Mouse (Mus musculus): Measurements from ENCODE around the gene Tdp2. TPM values are rescaled to one million over a fixed set of nuclear protein-coding genes. Genes with fewer than 3 reads are reported as not detected.

The Tdp2 gene
- polyA plus RNA-seq (2017; shearing (Covaris generic)) = 36.5 TPM

DNA sequence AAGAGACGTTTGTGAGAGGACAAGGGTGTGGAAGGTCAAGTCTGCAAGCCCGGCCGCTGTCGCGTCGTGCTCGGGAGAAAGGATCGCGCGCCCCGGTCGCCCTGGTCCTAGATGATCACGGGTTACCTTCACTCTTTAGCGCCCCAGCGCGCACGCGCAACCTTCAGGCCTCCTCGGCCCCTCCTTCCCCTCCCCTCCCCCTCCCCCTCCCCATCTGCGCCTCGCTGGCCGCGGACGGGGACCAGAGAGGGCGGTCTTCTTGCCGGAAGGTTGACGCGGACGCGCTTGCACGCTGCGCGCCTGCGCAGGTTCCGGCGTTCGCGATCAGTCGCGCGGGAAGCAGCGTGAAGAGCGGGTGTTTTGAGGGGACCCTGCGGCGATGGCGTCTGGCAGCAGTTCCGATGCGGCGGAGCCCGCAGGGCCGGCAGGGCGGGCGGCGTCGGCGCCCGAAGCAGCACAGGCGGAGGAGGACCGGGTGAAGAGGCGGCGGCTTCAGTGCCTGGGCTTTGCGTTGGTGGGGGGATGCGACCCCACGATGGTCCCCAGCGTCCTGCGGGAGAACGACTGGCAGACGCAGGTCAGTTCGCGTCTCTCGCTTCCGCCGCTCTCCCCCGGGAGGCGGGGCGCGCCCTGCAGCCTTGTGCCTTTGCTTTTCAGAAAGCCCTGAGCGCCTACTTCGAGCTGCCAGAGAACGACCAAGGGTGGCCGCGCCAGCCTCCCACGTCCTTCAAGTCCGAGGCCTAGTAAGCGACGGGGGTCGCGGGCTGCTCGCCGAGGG, at the start of gene Tdp2, which contains the start of gene Acot13:
TSS of gene Tdp2 (plus strand) at position 327 of the 778 bp plus-strand sequence.
TSS of gene Acot13 (minus strand) at position 188 of the 778 bp plus-strand sequence.

GRCm38 (mm10) chr13:24801308-24801921, 30.1 kb upstream of the Tdp2 start, which contains the start of gene BC005537:
BC005537 (plus strand) TSS chr13:24801657.

DNA sequence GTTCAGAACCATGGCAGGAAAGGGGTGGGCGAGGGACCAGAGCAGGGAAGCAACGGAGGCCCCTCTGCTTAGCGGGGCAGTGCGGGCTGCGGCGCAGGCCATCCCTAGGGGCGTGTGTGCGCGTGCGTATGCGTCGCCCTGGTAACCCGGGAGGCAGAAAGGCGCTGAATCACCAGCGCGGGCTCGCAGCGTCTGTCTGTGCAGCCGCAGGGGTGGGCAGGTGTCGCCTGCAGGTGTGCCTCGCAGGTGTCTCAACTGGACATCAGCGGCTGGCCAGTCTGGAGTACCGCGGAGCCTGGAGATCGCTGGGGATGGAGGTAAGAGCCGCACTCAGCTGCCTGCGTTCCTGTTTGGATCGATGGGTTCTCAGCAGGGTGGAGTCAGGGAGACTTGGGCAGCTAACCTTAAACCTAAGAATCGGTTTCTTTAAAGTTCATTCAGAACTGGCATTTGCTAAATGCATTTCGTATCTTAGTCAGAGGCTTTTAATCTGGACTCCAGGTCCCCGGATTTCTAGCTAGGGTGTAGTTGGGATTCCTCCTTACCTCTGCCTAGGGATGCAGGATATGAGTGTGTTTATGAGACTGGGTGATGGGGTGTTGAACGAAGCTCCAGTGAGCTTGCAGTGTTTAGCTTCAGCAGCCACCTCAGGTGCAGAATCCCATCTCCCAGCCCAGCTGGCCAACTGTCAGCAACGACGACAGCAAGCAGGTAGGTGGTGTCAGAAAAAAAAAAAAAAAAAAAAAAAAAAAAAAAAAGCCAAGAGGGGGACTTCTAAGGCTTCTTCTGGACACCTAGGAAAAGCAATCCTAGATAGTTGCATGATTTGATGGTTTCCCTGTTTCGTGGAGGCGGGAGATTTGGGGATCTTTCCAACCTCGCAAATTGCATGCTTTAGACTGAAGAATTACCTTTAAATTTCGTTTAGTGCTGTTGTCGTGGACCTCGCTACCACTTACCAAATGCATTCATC, 13.8 kb downstream of the Tdp2 start, which contains the start of gene D130043K22Rik:
TSS of gene D130043K22Rik (plus strand) at position 153 of the 973 bp plus-strand sequence.

Other genes starting within 250 kb of the Tdp2 start
- 360 TPM for gene Ripor2, start 249.5 kb upstream of the Tdp2 start, polyA plus RNA-seq (2017; shearing (Covaris generic))
- 0.33 TPM for gene Armh2, start 90.4 kb upstream of the Tdp2 start, polyA plus RNA-seq (2017; shearing (Covaris generic))
- 37.0 TPM for gene Gmnn, start 69.8 kb upstream of the Tdp2 start, polyA plus RNA-seq (2017; shearing (Covaris generic))
- 14.1 TPM for gene BC005537, start 30.0 kb upstream of the Tdp2 start, polyA plus RNA-seq (2017; shearing (Covaris generic))
- 84.7 TPM for gene Acot13, start 139 bp upstream of the Tdp2 start, polyA plus RNA-seq (2017; shearing (Covaris generic))
- gene D130043K22Rik, start 13.5 kb downstream of the Tdp2 start, polyA plus RNA-seq (2017; shearing (Covaris generic)) = 1.1 TPM
- gene Aldh5a1, start 106.0 kb downstream of the Tdp2 start, polyA plus RNA-seq (2017; shearing (Covaris generic)) = 0.23 TPM
- 6.4 TPM for gene Gpld1, start 111.5 kb downstream of the Tdp2 start, polyA plus RNA-seq (2017; shearing (Covaris generic))
- gene Mrs2, start 188.7 kb downstream of the Tdp2 start, polyA plus RNA-seq (2017; shearing (Covaris generic)) = 2.8 TPM
- not detected for gene Dcdc2a, start 224.3 kb downstream of the Tdp2 start, polyA plus RNA-seq (2017; shearing (Covaris generic))

All from activated CD4-positive, CD25-positive, alpha-beta regulatory T cell, adult 9 weeks (primary cell).